Mouse (Mus musculus) C2C12 (cell line): ENCODE results near the gene Gm10644. TPM values are rescaled to one million over a fixed set of nuclear protein-coding genes. Genes with fewer than 3 reads are reported as not detected.
A peak's percentile ranks its signal among the peaks of the same experiment; 100 is the strongest.

Experiments used
- H3K27me3 ChIP-seq: one replicate; pipeline ENCODE4 v1.6.1; 2011; ENCODE audit not compliant: control insufficient read depth, insufficient read depth, insufficient read length
- H3K36me3 ChIP-seq: one replicate; pipeline ENCODE4 v1.6.1; 2011; ENCODE audit not compliant: control insufficient read depth, insufficient read depth
- H3K4me3 ChIP-seq: one replicate; pipeline ENCODE4 v1.5.1; 2011; ENCODE audit warnings: mild to moderate bottlenecking, control low read depth; ENCODE audit not compliant: poor library complexity, insufficient read depth, severe bottlenecking
- H3K79me2 ChIP-seq: one replicate; pipeline ENCODE4 v1.6.1; 2011; ENCODE audit not compliant: control insufficient read depth, insufficient read depth
- H3K79me3 ChIP-seq: one replicate; pipeline ENCODE4 v1.6.1; 2011; ENCODE audit warnings: low read depth, control low read depth
- H3ac ChIP-seq: one replicate; pipeline ENCODE3; 2011; ENCODE audit warnings: low read depth; ENCODE audit not compliant: control insufficient read depth, insufficient read length
- CEBPB ChIP-seq: IDR thresholded peaks from one replicate; pipeline ENCODE4 v1.6.1; 2011; ENCODE audit warnings: low read depth, mild to moderate bottlenecking, control low read depth, moderate library complexity
- CTCF ChIP-seq: IDR thresholded peaks from one replicate; pipeline ENCODE4 v1.5.1; 2011; ENCODE audit not compliant: control insufficient read depth, insufficient read depth, insufficient read length
- FOSL1 ChIP-seq: IDR thresholded peaks from one replicate; pipeline ENCODE4 v1.8.0; 2011; ENCODE audit warnings: mild to moderate bottlenecking, low read length; ENCODE audit not compliant: poor library complexity, insufficient read depth, severe bottlenecking
- MAX ChIP-seq: IDR thresholded peaks from one replicate; pipeline ENCODE4 v1.6.1; 2011; ENCODE audit warnings: mild to moderate bottlenecking, control low read depth
- MYOD1 ChIP-seq: IDR thresholded peaks from one replicate; pipeline ENCODE4 v1.6.1; 2011; ENCODE audit warnings: low read depth; ENCODE audit not compliant: control insufficient read depth, insufficient read length
- MYOG ChIP-seq: IDR thresholded peaks from one replicate; pipeline ENCODE4 v1.6.1; 2011; ENCODE audit not compliant: control insufficient read depth, insufficient read length; ENCODE audit errors: extremely low read depth
- USF1 ChIP-seq: IDR thresholded peaks from one replicate; pipeline ENCODE4 v1.6.1; 2011; ENCODE audit warnings: low read depth, mild to moderate bottlenecking, control low read depth, moderate library complexity
- polyA plus RNA-seq: library from polyadenylated mRNA; unstranded; fragments of >200 nt; fragmentation: generic; extraction: Trizol; gene quantifications from one replicate; pipeline ENCODE4 v1.2.1, GENCODE M21; 2012; ENCODE audit warnings: missing spikeins

Gene Gm10644
- polyA plus RNA-seq, 1 experiment, result 0.08 TPM

GRCm38 (mm10) chr8:83971661-83972060, 16.7 kb upstream of the Gm10644 start:
- H3ac ChIP-seq, result no peak overlapping the region
- peaks cover 32% of the 10 kb centered on the region for H3K36me3 ChIP-seq
- H3K27me3 ChIP-seq, result no peaks in the 10 kb centered on the region
- H3K4me3 ChIP-seq, result no peak overlapping the region
- peaks cover 7% of the 10 kb centered on the region for H3K79me3 ChIP-seq
- TF ChIP-seq MYOG (no peak), CEBPB (no peak), USF1 (no peak), MAX (no peak), MYOD1 (no peak), FOSL1 (no peak), CTCF (no peak)
- peaks cover 35% of the 10 kb centered on the region for H3K79me2 ChIP-seq

- peaks cover 33% of the 10 kb centered on the region for H3K36me3 ChIP-seq
- TF ChIP-seq CTCF (no peak), FOSL1 (no peak), CEBPB (no peak), USF1 (no peak), MYOG (no peak), MAX (no peak), MYOD1 (no peak)
- no peaks in the 10 kb centered on the region for H3K27me3 ChIP-seq
- H3K79me3 ChIP-seq, result peaks cover 7% of the 10 kb centered on the region
- H3K79me2 ChIP-seq, result peaks cover 30% of the 10 kb centered on the region
- H3K4me3 ChIP-seq, result no peak overlapping the region
- H3ac ChIP-seq, result no peak overlapping the region
Observed at GRCm38 (mm10) chr8:83971121-83971520, 16.1 kb upstream of the Gm10644 start.

- Histone ChIP-seq H3ac (no peak overlapping the region), H3K79me2 (peaks cover 13% of the 10 kb centered on the region), H3K4me3 (no peak overlapping the region), H3K27me3 (no peaks in the 10 kb centered on the region), H3K36me3 (peaks cover 52% of the 10 kb centered on the region), H3K79me3 (peaks cover 7% of the 10 kb centered on the region)
- no peak for TF ChIP-seq CEBPB
- no peak for TF ChIP-seq MYOG
- TF ChIP-seq MAX, result no peak
- TF ChIP-seq MYOD1, result no peak
- TF ChIP-seq USF1, result no peak
- no peak for TF ChIP-seq CTCF
- no peak for TF ChIP-seq FOSL1
Observed at GRCm38 (mm10) chr8:83967701-83968100, 12.7 kb upstream of the Gm10644 start.

- Histone ChIP-seq H3ac (no peak overlapping the region), H3K79me3 (peaks cover 18% of the 10 kb centered on the region), H3K79me2 (peaks cover 48% of the 10 kb centered on the region), H3K27me3 (no peaks in the 10 kb centered on the region), H3K4me3 (no peak overlapping the region), H3K36me3 (peaks cover 58% of the 10 kb centered on the region)
- TF ChIP-seq MYOG (no peak), MYOD1 (no peak), MAX (no peak)
Observed at GRCm38 (mm10) chr8:83964015-83964765, 9.2 kb upstream of the Gm10644 start.

GRCm38 (mm10) chr8:83956789-83957188, 1.8 kb upstream of the Gm10644 start:
- TF ChIP-seq CTCF (no peak), MAX (no peak), CEBPB (no peak), MYOD1 (peak; percentile 50)
- Histone ChIP-seq H3K4me3 (peak overlapping the region; percentile 66), H3K79me3 (peaks cover 27% of the 10 kb centered on the region), H3ac (peak overlapping the region; percentile 70), H3K36me3 (peaks cover 17% of the 10 kb centered on the region), H3K27me3 (no peaks in the 10 kb centered on the region), H3K79me2 (peaks cover 62% of the 10 kb centered on the region)

GRCm38 (mm10) chr8:83955958-83956218, 883 bp upstream of the Gm10644 start:
- Histone ChIP-seq H3K4me3 (peak overlapping the region; percentile 66), H3K27me3 (no peaks in the 10 kb centered on the region)
- TF ChIP-seq CTCF, result no peak
- no peak for TF ChIP-seq CEBPB
- TF ChIP-seq MYOD1, result no peak
- TF ChIP-seq MYOG, result no peak
- no peak for TF ChIP-seq USF1
- no peak for TF ChIP-seq FOSL1
- no peak for TF ChIP-seq MAX

More at GRCm38 (mm10) chr8:83955958-83956218, 883 bp upstream of the Gm10644 start:
- Histone ChIP-seq H3K79me2 (peaks cover 53% of the 10 kb centered on the region), H3K36me3 (peaks cover 17% of the 10 kb centered on the region), H3ac (peak overlapping the region; percentile 72), H3K79me3 (peaks cover 27% of the 10 kb centered on the region)
